Mouse (Mus musculus) heart, embryonic 13.5 days (tissue): Measurements from ENCODE around the gene Hba-x. TPM values are rescaled to one million over a fixed set of nuclear protein-coding genes. Genes with fewer than 3 reads are reported as not detected.
"Not testable (repeated sequence)": the region's sequence is repeated elsewhere in the genome, so short reads cannot be mapped to it uniquely, and the experiment has no call there.

Experiments
- ATAC-seq: fragments of 200-750 bp; cut with Nextera tagmentation; 2 replicates; pipeline ENCODE4 v1.8.0; 2017; ENCODE audit warnings: moderate TSS enrichment; ENCODE audit not compliant: insufficient number of reproducible peaks, low FRiP score, low TSS enrichment; ENCODE audit errors: extremely low read depth
- H3K27ac ChIP-seq: fragments of 300-500 bp; sonication (generic); replicated peaks from 2 replicates; pipeline ENCODE4 v1.5.1; 2015; ENCODE audit warnings: moderate library complexity, mild to moderate bottlenecking, inconsistent platforms
- H3K27me3 ChIP-seq: fragments of 300-500 bp; sonication (generic); replicated peaks from 2 replicates; pipeline ENCODE4 v1.6.1; 2015; ENCODE audit warnings: mild to moderate bottlenecking, inconsistent platforms
- H3K36me3 ChIP-seq: fragments of 300-500 bp; sonication (generic); 2 replicates; pipeline ENCODE4 v1.6.1; 2015; ENCODE audit warnings: mild to moderate bottlenecking, inconsistent platforms
- H3K4me1 ChIP-seq: fragments of 300-500 bp; sonication (generic); 2 replicates; pipeline ENCODE4 v1.6.1; 2015; ENCODE audit warnings: inconsistent platforms
- H3K4me2 ChIP-seq: fragments of 300-500 bp; sonication (generic); 2 replicates; pipeline ENCODE4 v1.6.1; 2015; ENCODE audit warnings: inconsistent platforms, mild to moderate bottlenecking, moderate library complexity
- H3K4me3 ChIP-seq: fragments of 300-500 bp; sonication (generic); 2 replicates; pipeline ENCODE4 v1.5.1; 2015; ENCODE audit warnings: moderate library complexity, mild to moderate bottlenecking, inconsistent platforms
- H3K9ac ChIP-seq: fragments of 300-500 bp; sonication (generic); 2 replicates; pipeline ENCODE4 v1.6.1; 2015; ENCODE audit warnings: inconsistent platforms, mild to moderate bottlenecking, moderate library complexity
- H3K9me3 ChIP-seq: fragments of 300-500 bp; sonication (generic); 2 replicates; pipeline ENCODE4 v1.6.1; 2016; ENCODE audit warnings: inconsistent platforms
- WGBS: fragments of 180-500 bp; shearing (Covaris S2); methylation state at CpG from one replicate; pipeline ENCODE4 v1.1.7; 2015; ENCODE audit warnings: mixed read lengths; 5-methylcytosine and 5-hydroxymethylcytosine counted together
- polyA plus RNA-seq: library from polyadenylated mRNA; unstranded; fragments of >200 nt; fragmentation: Nextera tagmentation; extraction: Ambion mirVana; gene quantifications from 2 replicates; pipeline ENCODE4 v1.2.1, GENCODE M21; 2015

Gene Hba-x
- polyA plus RNA-seq, 1 experiment from 2014 or later, result 4,851 TPM

DNA sequence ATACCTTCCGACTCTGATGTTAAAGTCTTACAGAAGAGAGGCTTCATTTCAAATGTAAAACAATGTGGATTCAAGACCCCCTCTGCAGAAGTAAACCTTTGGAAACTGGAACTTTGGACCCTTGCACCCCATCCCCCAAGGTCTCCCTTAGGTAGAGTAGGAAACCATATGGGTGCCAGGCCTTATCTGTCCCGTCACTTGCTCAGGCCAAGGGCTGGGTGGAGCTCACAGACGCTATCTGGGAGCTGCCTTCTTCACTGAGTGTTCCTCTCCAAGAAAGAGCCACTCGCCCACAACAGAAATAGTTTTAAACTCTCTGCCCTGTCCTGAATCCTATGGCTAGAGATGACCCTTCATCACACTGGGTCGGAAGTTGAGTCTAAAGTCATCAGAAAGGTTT is 7.2 kb upstream of the Hba-x start:
- no peaks in the 10 kb centered on the region for H3K36me3 ChIP-seq
- H3K4me3 ChIP-seq, result no peak overlapping the region
- H3K9me3 ChIP-seq, result no peaks in the 10 kb centered on the region
- peak overlapping the region; percentile 93 for H3K27ac ChIP-seq
- peak overlapping the region; percentile 97; the same call in 1 of the 2 replicates for H3K9ac ChIP-seq
- peak; percentile 61; the same call in 1 of the 2 replicates for ATAC-seq
- 58% methylated on average over 5 of the region's 5 CpGs for WGBS
- 0 out of 2 replicates have a peak, but pooled peaks cover 4% of the 10 kb centered on the region for H3K27me3 ChIP-seq
- peaks cover 23% of the 10 kb centered on the region for H3K4me1 ChIP-seq
- peak overlapping the region; percentile 79 for H3K4me2 ChIP-seq

DNA sequence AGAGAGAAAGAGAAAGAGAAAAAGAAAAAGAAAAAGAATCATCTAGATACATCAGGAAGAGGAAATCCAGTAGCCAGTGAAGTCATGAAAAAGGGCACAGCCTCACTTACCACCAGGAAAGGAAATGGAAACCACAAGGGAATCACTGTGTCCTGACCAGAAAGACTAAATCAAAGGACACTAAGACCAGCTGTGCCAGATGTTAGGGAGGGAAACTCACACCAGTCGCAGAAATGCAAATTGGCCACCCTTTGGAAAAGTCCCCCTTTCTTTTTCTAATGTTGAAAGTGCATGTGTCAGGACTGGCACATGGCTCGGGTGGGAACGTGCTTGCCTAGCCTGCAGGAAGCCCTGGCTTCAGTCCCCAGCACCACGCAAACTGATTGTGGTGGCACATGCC is 5.0 kb upstream of the Hba-x start:
- Histone ChIP-seq H3K27ac (no peak overlapping the region), H3K4me2 (no peak overlapping the region), H3K4me3 (no peak overlapping the region), H3K9me3 (no peaks in the 10 kb centered on the region), H3K36me3 (no peaks in the 10 kb centered on the region), H3K27me3 (peaks cover 16% of the 10 kb centered on the region), H3K4me1 (peaks cover 12% of the 10 kb centered on the region), H3K9ac (no peak overlapping the region)
- WGBS, result 46% methylated on average over 4 of the region's 4 CpGs
- ATAC-seq, result no peak

DNA sequence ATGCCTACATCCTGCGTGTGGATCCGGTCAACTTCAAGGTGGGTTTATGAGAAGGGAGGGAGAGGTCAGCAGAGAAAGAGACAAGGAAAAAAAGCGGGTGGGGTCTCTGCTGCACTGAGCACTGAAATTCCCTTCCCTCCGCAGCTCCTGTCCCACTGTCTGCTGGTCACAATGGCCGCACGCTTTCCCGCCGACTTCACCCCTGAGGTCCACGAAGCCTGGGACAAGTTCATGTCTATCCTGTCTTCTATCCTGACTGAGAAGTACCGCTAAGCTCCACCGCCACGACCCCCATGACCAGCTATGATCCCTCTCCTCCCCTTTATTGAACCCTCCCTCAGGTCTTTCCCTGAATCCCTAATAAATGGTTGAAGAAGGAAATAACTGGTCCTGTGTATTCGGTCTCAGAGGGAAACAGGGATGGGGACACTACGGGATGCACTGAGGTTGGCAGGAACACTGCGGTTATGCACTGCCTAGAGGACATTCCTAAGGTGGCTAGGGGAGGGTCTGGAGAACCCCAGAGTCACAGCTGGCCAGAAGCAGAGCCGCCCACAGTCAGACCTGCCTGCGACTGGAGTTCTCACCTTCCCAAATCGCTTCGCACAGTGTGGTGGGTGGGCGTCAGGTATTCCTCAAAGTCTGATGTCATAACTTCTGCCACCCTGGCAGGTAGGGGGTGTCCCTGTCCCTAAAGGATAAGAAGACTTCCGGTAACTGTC is 1.7 kb downstream of the Hba-x start:
- Histone ChIP-seq H3K4me3 (peak overlapping the region; percentile 20), H3K4me1 (no peaks in the 10 kb centered on the region), H3K27ac (peak overlapping the region; percentile 68), H3K9me3 (no peaks in the 10 kb centered on the region), H3K36me3 (no peaks in the 10 kb centered on the region), H3K9ac (peak overlapping the region; percentile 28), H3K27me3 (peaks cover 74% of the 10 kb centered on the region), H3K4me2 (peak overlapping the region; percentile 51)
- WGBS, result 54% methylated on average over 21 of the region's 21 CpGs
- ATAC-seq, result no peak

DNA sequence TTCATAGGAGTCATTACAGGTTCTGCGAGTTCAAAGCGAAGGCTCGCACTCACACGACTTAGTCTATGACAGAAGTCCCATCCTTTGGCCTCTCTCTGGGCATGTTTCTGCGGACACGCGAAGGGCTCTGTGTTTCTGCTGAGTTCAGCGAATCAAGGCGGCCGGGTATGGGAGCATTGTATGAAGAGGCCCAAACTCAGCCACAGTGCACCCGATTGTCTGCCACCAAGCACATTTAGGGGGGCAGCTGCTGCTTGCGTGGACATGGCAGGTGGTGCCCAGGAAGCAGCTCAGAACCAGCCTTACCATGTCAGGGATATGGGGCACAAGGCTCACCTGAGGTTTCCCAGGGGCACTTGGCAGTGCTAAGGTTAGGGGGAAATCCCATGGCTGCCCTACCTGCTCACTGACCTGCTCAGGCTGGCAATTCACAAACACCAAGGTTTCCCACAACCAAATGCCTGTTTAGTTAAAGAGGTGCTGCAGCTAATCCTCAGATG is 2.3 kb downstream of the Hba-x start:
- Histone ChIP-seq H3K9ac (peak overlapping the region; percentile 28; the same call in 1 of the 2 replicates), H3K27me3 (peaks cover 74% of the 10 kb centered on the region), H3K36me3 (no peaks in the 10 kb centered on the region), H3K4me3 (peak overlapping the region; percentile 20), H3K27ac (peak overlapping the region; percentile 68), H3K4me2 (peak overlapping the region; percentile 51), H3K4me1 (no peaks in the 10 kb centered on the region), H3K9me3 (no peaks in the 10 kb centered on the region)
- no peak for ATAC-seq
- 63% methylated on average over 12 of the region's 12 CpGs for WGBS

DNA sequence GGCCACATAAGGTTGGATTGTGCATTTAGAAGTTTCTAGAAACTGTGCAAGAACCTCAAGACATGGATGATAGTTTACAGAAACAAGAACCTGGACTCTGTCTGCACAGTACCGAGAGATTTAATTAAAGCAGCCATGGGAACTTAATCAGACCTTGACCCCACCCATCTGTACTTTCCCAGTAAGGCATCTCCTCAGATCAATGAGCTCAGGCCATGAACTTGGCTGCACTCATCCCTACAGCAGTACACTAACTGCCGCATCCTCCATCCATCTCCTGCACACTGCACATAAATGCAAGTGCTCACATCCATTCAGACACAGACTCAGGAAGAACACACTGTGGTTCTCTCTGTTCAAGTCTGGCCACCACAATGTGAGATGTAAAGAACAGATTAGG is 4.4 kb downstream of the Hba-x start:
- peaks cover 71% of the 10 kb centered on the region for H3K27me3 ChIP-seq
- peak overlapping the region; percentile 19 for H3K9ac ChIP-seq
- H3K27ac ChIP-seq, result peak overlapping the region; percentile 68; the same call in 1 of the 2 replicates
- peak overlapping the region; percentile 51 for H3K4me2 ChIP-seq
- H3K9me3 ChIP-seq, result no peaks in the 10 kb centered on the region
- no peaks in the 10 kb centered on the region for H3K36me3 ChIP-seq
- no peaks in the 10 kb centered on the region for H3K4me1 ChIP-seq
- no peak overlapping the region for H3K4me3 ChIP-seq
- ATAC-seq, result no peak
- 76% methylated on average over 2 of the region's 2 CpGs for WGBS

DNA sequence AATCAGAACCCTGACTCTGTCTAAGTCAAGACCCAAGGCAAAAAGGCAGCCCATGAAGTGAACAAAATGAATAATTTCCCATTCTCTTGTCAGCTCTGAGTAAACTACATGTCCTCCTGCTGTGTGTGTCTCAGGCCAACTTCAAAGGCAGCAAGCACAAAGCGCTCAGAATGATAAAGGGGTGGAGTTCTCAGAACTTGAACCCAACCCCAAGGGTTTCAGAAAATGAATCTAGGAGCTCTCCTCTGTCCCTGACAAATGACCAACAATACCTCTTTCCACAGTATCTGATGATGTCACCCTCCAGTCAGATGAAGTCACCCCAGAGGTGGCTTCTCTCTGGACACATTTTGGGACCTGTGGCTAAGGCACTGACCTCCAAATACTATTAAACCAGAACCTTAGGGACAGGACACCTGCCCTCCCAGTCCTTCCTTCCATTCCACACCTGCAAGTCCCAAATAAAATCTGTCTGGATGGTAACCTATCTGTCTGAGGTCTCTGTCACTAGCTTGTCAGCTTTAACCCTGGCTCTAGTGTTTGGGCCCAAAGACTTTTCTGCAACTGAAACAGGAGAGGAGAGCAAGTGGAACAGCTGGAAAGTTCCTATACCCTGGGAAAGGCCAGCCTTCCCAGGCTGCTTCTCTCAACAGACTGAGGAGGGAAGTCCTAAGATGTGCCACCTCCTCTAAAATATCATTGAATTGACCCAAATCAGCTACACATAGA is 5.4 kb downstream of the Hba-x start:
- peaks cover 65% of the 10 kb centered on the region for H3K27me3 ChIP-seq
- H3K36me3 ChIP-seq, result no peaks in the 10 kb centered on the region
- H3K4me3 ChIP-seq, result no peak overlapping the region
- H3K9me3 ChIP-seq, result no peaks in the 10 kb centered on the region
- H3K4me2 ChIP-seq, result peak overlapping the region; percentile 51
- no peaks in the 10 kb centered on the region for H3K4me1 ChIP-seq
- ATAC-seq, result no peak
- H3K9ac ChIP-seq, result peak overlapping the region; percentile 34; the same call in 1 of the 2 replicates
- peak overlapping the region; percentile 68 for H3K27ac ChIP-seq
- 60% methylated on average over 1 of the region's 1 CpGs for WGBS

DNA sequence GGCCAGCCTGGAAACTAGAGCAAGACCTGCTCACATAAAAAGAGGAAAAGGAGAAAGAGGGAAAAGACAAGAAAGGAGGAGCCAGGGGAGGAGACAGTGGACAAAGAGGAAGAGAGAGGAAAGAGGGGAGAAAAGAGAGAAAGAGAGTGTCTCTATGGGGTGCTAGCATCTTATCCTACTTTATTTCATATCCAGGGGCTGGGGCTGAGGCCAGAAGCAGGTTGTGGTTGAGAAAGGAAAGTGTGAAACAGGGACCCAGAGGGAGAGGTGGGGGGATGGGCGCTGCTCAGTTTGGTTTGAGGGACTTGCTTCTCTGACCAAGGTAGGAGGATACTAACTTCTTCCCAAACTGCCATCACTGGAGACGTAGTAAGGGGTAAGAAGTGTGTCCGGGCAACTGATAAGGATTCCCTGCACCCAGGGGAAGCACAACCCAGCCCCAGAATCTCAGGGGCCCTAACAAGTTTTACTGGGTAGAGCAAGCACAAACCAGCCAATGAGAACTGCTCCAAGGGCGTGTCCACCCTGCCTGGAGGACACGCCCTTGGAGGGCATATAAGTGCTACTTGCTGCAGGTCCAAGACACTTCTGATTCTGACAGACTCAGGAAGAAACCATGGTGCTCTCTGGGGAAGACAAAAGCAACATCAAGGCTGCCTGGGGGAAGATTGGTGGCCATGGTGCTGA is 7.0 kb downstream of the Hba-x start, which contains the start of gene Hba-a1:
Gene Hba-a1, plus strand, starts transcription at position 421 of the 687 bp plus-strand sequence.
- Histone ChIP-seq H3K4me2 (peak within 1 kb of the TSS; percentile 51), H3K27me3 (peaks cover 58% of the 10 kb centered on the region), H3K27ac (peak within 1 kb of the TSS; percentile 68; the same call in 1 of the 2 replicates), H3K9ac (0 out of 2 replicates have a peak within 1 kb of the TSS, but pooled peaks have one; percentile 14)
- not testable (repeated sequence) for H3K4me3 ChIP-seq, H3K4me1 ChIP-seq, H3K9me3 ChIP-seq, H3K36me3 ChIP-seq
- peak; percentile 75 for ATAC-seq
- 25% methylated on average over 1 of the region's 5 CpGs for WGBS

DNA sequence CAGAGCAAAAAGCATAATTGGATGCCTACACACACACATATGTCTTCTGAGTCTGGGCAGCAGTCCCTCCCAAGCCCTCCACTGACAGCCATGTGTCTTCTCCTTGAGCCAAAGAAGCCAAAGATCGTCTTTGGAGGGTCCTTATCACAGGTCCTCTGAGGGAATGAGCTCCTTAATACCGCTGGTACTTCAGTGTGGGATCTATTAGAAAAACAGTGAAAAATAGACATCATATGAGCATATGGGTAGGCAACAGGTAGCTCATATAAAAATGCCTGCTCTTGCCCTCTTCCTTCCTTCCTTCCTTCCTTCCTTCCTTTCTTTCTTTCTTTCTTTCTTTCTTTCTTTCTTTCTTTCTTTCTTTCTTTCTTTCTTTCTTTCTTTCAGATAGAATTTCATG is 8.4 kb downstream of the Hba-x start:
- not testable (repeated sequence) for H3K9ac ChIP-seq, H3K4me2 ChIP-seq, ATAC-seq, H3K4me1 ChIP-seq, H3K9me3 ChIP-seq, H3K36me3 ChIP-seq, H3K27ac ChIP-seq, H3K4me3 ChIP-seq
- H3K27me3 ChIP-seq, result peaks cover 51% of the 10 kb centered on the region
- WGBS, result 41% methylated on average over 2 of the region's 2 CpGs

DNA sequence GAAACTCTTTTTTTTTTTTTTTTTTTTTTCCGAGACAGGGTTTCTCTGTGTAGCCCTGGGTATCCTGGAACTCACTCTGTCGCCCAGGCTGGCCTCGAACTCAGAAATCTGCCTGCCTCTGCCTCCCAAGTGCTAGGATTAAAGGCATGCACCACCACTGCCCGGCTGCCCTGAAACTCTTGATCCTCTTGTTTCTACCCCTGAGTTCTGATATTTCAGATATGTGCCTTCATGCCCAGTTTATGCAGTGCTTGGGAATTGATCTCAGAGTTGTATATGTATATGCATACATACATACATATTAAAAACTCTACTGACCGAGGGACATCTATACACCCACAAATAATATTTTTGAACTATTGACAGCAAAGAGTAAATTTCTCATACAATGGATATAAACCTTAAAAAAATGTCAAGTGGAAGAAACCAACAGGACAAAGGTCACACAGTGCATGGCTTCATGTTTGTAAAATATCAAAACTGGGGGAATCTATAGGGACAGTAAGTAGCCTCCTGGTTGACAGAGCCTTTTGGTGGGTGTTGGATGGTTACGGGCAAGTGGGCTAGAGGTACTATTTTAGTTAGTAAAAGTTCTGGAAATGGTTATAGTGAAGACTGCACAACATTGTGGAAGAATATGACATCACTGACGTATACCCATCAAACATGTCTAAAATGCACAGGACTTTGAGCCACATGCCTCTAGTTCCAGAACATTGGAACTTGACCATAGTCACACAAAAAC is 9.0 kb downstream of the Hba-x start:
- no peaks in the 10 kb centered on the region for H3K4me1 ChIP-seq
- H3K9ac ChIP-seq, result no peak overlapping the region
- 0 out of 2 replicates have a peak overlapping the region, but pooled peaks have one; percentile 24 for H3K4me2 ChIP-seq
- peak overlapping the region; percentile 20 for H3K27ac ChIP-seq
- no peaks in the 10 kb centered on the region for H3K36me3 ChIP-seq
- H3K9me3 ChIP-seq, result no peaks in the 10 kb centered on the region
- peaks cover 46% of the 10 kb centered on the region for H3K27me3 ChIP-seq
- 62% methylated on average over 7 of the region's 7 CpGs for WGBS
- peak overlapping the region; percentile 14 for H3K4me3 ChIP-seq
- ATAC-seq, result no peak

DNA sequence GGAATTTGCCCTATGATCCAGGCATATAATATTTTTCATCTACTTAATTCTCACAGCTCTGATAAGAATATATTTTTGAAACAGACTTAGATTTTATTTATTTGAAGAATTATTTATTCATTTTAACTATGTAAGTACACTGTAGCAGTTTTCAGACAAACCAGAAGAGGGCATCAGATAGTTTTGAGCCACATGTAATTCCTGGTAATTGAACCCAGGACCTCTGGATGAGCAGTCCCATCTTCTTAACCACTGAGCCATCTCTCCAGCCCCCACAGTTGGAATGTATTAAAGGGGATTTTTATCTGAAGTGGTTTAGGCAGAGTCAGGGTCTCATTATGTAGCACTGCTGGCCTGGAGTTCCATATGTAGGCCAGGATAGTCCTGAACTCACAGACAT is 9.7 kb downstream of the Hba-x start:
- H3K9me3 ChIP-seq, ATAC-seq, H3K9ac ChIP-seq, H3K27ac ChIP-seq, H3K36me3 ChIP-seq, H3K4me2 ChIP-seq, H3K4me1 ChIP-seq, H3K4me3 ChIP-seq: not testable (repeated sequence)
- peaks cover 39% of the 10 kb centered on the region for H3K27me3 ChIP-seq
